ENCODE assay signal across 8 mouse cellular contexts in genomic region chr7:80215398-80215797, GRCm38 (mm10). TPM values are rescaled to one million over a fixed set of nuclear protein-coding genes. Genes with fewer than 3 reads are reported as not detected.
DNase-seq lines count a peak whose midpoint lies in the region; ATAC-seq and TF ChIP-seq lines count a peak whose summit lies in the region.

No protein-coding gene starts in this region.

- H3K27ac ChIP-seq in forebrain, postnatal 0 days (ENCODE audit: low read depth, low read length): peak overlapping the region; percentile 59
- H3K27ac ChIP-seq in lung, postnatal 0 days (ENCODE audit: low read length): no peak overlapping the region

- WGBS in forebrain, postnatal 0 days: 14% methylated on average over 4 of the region's 4 CpGs
- WGBS in lung, postnatal 0 days: 27% methylated on average over 4 of the region's 4 CpGs

- H3K4me2 ChIP-seq in forebrain, postnatal 0 days (ENCODE audit: low read depth): no peak overlapping the region
- H3K4me2 ChIP-seq in lung, postnatal 0 days (replicated peaks; ENCODE audit: low read depth, low read length): no peak overlapping the region

- DNase-seq in R1 (ENCODE audit: low read depth, low spot score): peak; percentile 90
- peak; percentile 79 for DNase-seq in cerebellum, adult 8-10 months
- peak; percentile 86 for DNase-seq in forebrain, postnatal 0 days
- peak; percentile 85 for DNase-seq in heart, postnatal 4 days
- DNase-seq in layer of hippocampus, adult 9-11 months: peak; percentile 66
- DNase-seq in lung, postnatal 0 days (ENCODE audit: low spot score): peak; percentile 86
- DNase-seq in retina, embryonic 14.5 days (ENCODE audit: low spot score): peak; percentile 90
- peak; percentile 93 for DNase-seq in thymus, postnatal 4 days

- peak; percentile 89 for TF ChIP-seq CTCF in forebrain, postnatal 0 days (IDR thresholded peaks at IDR 0.05; ENCODE audit: low read depth)
- TF ChIP-seq CTCF in lung, postnatal 0 days (IDR thresholded peaks at IDR 0.05): peak; percentile 92

- no peaks in the 10 kb centered on the region for H3K27me3 ChIP-seq in forebrain, postnatal 0 days (ENCODE audit: insufficient read depth, low read length)
- H3K27me3 ChIP-seq in lung, postnatal 0 days (replicated peaks; ENCODE audit: insufficient read depth, low read length): no peaks in the 10 kb centered on the region

- no peaks in the 10 kb centered on the region for H3K9me3 ChIP-seq in forebrain, postnatal 0 days (ENCODE audit: low read length)
- no peaks in the 10 kb centered on the region for H3K9me3 ChIP-seq in lung, postnatal 0 days (ENCODE audit: low read length)

- H3K36me3 ChIP-seq in forebrain, postnatal 0 days (ENCODE audit: insufficient read depth): peaks cover 57% of the 10 kb centered on the region
- H3K36me3 ChIP-seq in lung, postnatal 0 days (ENCODE audit: insufficient read depth, low read length): no peaks in the 10 kb centered on the region

- peak overlapping the region; percentile 35 for H3K9ac ChIP-seq in forebrain, postnatal 0 days
- no peak overlapping the region for H3K9ac ChIP-seq in lung, postnatal 0 days (replicated peaks; ENCODE audit: low read depth)

- no peak for TF ChIP-seq EP300 in lung, postnatal 0 days (IDR thresholded peaks at IDR 0.05)

- H3K4me1 ChIP-seq in forebrain, postnatal 0 days (ENCODE audit: insufficient read depth): no peaks in the 10 kb centered on the region
- H3K4me1 ChIP-seq in lung, postnatal 0 days (ENCODE audit: insufficient read depth, low read depth, low read length): no peaks in the 10 kb centered on the region

- H3K4me3 ChIP-seq in forebrain, postnatal 0 days (ENCODE audit: low read depth, low read length): no peak overlapping the region
- H3K4me3 ChIP-seq in lung, postnatal 0 days (ENCODE audit: low read depth, low read length): no peak overlapping the region

- peak; percentile 93 for ATAC-seq in forebrain, postnatal 0 days
- ATAC-seq in lung, postnatal 0 days: peak; percentile 77

RNA-seq across cellular contexts. Expression of gene Cib1, which starts 17.2 kb away (rescaled TPM):
- total RNA-seq in forebrain, postnatal 0 days (2014; rRNA removed): 11.3 and 16.4 TPM in 2 replicates
- 29.0 and 29.3 TPM in 2 replicates for polyA plus RNA-seq in forebrain, postnatal 0 days (2015; fragmentation: Nextera tagmentation; extraction: Ambion mirVana)
- 10 to 100 TPM; 26.2 to 27.7 TPM for total RNA-seq in heart, postnatal 4 days (2021)
- 108 and 123 TPM in 2 replicates for polyA plus RNA-seq in lung, postnatal 0 days (2015; fragmentation: Nextera tagmentation; extraction: Ambion mirVana)

RNA-seq across cellular contexts. Expression of gene Gdpgp1, which starts 17.3 kb away (rescaled TPM):
- total RNA-seq in forebrain, postnatal 0 days (2014; rRNA removed): 4.1 and 5.8 TPM in 2 replicates
- polyA plus RNA-seq in forebrain, postnatal 0 days (2015; fragmentation: Nextera tagmentation; extraction: Ambion mirVana): 1.3 and 2.6 TPM in 2 replicates
- 1 to 10 TPM; 2.5 to 2.6 TPM for total RNA-seq in heart, postnatal 4 days (2021)
- 2.6 and 2.8 TPM in 2 replicates for polyA plus RNA-seq in lung, postnatal 0 days (2015; fragmentation: Nextera tagmentation; extraction: Ambion mirVana)

RNA-seq across cellular contexts. Expression of gene Sema4b, which starts 28.8 kb away (rescaled TPM):
- total RNA-seq in forebrain, postnatal 0 days (2014; rRNA removed): 24.5 and 35.6 TPM in 2 replicates
- 17.0 and 22.4 TPM in 2 replicates for polyA plus RNA-seq in forebrain, postnatal 0 days (2015; fragmentation: Nextera tagmentation; extraction: Ambion mirVana)
- 10 to 100 TPM; 14.3 to 16.1 TPM for total RNA-seq in heart, postnatal 4 days (2021)
- polyA plus RNA-seq in lung, postnatal 0 days (2015; fragmentation: Nextera tagmentation; extraction: Ambion mirVana): 11.6 and 11.8 TPM in 2 replicates

RNA-seq across cellular contexts. Expression of gene Ttll13, which starts 30.8 kb away (rescaled TPM):
- total RNA-seq in forebrain, postnatal 0 days (2014; rRNA removed): 0.48 and 2.0 TPM in 2 replicates
- polyA plus RNA-seq in forebrain, postnatal 0 days (2015; fragmentation: Nextera tagmentation; extraction: Ambion mirVana): 1.4 and 1.5 TPM in 2 replicates
- total RNA-seq in heart, postnatal 4 days (2021): under 1 TPM; 0.47 to 0.86 TPM
- 1.9 and 2.1 TPM in 2 replicates for polyA plus RNA-seq in lung, postnatal 0 days (2015; fragmentation: Nextera tagmentation; extraction: Ambion mirVana)

RNA-seq across cellular contexts. Expression of gene Ngrn, which starts 45.6 kb away (rescaled TPM):
- total RNA-seq in forebrain, postnatal 0 days (2014; rRNA removed): 67.2 and 74.9 TPM in 2 replicates
- polyA plus RNA-seq in forebrain, postnatal 0 days (2015; fragmentation: Nextera tagmentation; extraction: Ambion mirVana): 71.4 and 72.0 TPM in 2 replicates
- 10 to 100 TPM; 23.5 to 24.8 TPM for total RNA-seq in heart, postnatal 4 days (2021)
- polyA plus RNA-seq in lung, postnatal 0 days (2015; fragmentation: Nextera tagmentation; extraction: Ambion mirVana): 40.8 and 46.0 TPM in 2 replicates
